Mouse (Mus musculus) ES-Bruce4 (cell line): ENCODE measurements at regions not wholly inside any gene's neighbourhood (a gene's known extent, or its start where the extent isn't known, plus 50 kb on each side); places are given as distances from the start of the nearest gene placed in this dataset.

Experiments used
- H3K27ac ChIP-seq: 2 replicates; pipeline ENCODE4 v1.5.1; 2012; ENCODE audit warnings: low read length, inconsistent platforms; ENCODE audit not compliant: insufficient read depth
- H3K27me3 ChIP-seq: 2 replicates; pipeline ENCODE4 v1.6.1; 2012; ENCODE audit warnings: mild to moderate bottlenecking, low read length, inconsistent platforms; ENCODE audit not compliant: control insufficient read depth, poor library complexity, insufficient read depth, severe bottlenecking
- H3K36me3 ChIP-seq: 2 replicates; pipeline ENCODE4 v1.6.1; 2012; ENCODE audit warnings: inconsistent platforms, mild to moderate bottlenecking, low read length, moderate library complexity; ENCODE audit not compliant: control insufficient read depth, poor library complexity, insufficient read depth, severe bottlenecking
- H3K4me1 ChIP-seq: one replicate; pipeline ENCODE4 v1.8.1; 2011; ENCODE audit warnings: low read length; ENCODE audit not compliant: control insufficient read depth, insufficient read depth
- H3K4me3 ChIP-seq: 2 replicates; pipeline ENCODE4 v1.5.1; 2011; ENCODE audit warnings: low read depth, mild to moderate bottlenecking, low read length
- H3K9ac ChIP-seq: 2 replicates; pipeline ENCODE4 v1.6.1; 2012; ENCODE audit warnings: low read depth, mild to moderate bottlenecking, inconsistent platforms; ENCODE audit not compliant: poor library complexity, severe bottlenecking
- H3K9me3 ChIP-seq: replicated peaks from 2 replicates; pipeline ENCODE4 v1.6.1; 2012; ENCODE audit warnings: mild to moderate bottlenecking, low read length, inconsistent platforms; ENCODE audit not compliant: control insufficient read depth, poor library complexity, insufficient read depth, severe bottlenecking
- CTCF ChIP-seq: IDR thresholded peaks from one replicate; pipeline ENCODE4 v1.8.1; 2011; ENCODE audit warnings: low read depth, low read length
- EP300 ChIP-seq: IDR thresholded peaks from 2 replicates; pipeline ENCODE4 v1.6.1; 2011; ENCODE audit warnings: low read depth, low read length; ENCODE audit not compliant: insufficient read depth
- POLR2A ChIP-seq: IDR thresholded peaks from one replicate; pipeline ENCODE4 v1.8.1; 2011; ENCODE audit warnings: low read length; ENCODE audit not compliant: insufficient read depth

GRCm38 (mm10) chr13:72400677-72401076 lies 227.9 kb upstream of the Irx2 start:
- H3K27ac ChIP-seq = no peak overlapping the region

GRCm38 (mm10) chr13:72409238-72409965 lies 219.2 kb upstream of the Irx2 start:
- no peaks in the 10 kb centered on the region for H3K36me3 ChIP-seq
- H3K27ac ChIP-seq = no peak overlapping the region
- no peak overlapping the region for H3K9ac ChIP-seq
- no peaks in the 10 kb centered on the region for H3K4me1 ChIP-seq
- no peak overlapping the region for H3K4me3 ChIP-seq
- H3K27me3 ChIP-seq = no peaks in the 10 kb centered on the region
- no peaks in the 10 kb centered on the region for H3K9me3 ChIP-seq
- TF ChIP-seq EP300 (no peak), CTCF (no peak), POLR2A (no peak)

More at GRCm38 (mm10) chr13:72400677-72401076, 227.9 kb upstream of the Irx2 start:
- no peaks in the 10 kb centered on the region for H3K36me3 ChIP-seq
- TF ChIP-seq CTCF = no peak
- no peak for TF ChIP-seq POLR2A
- TF ChIP-seq EP300 = no peak
- no peak overlapping the region for H3K4me3 ChIP-seq
- no peak overlapping the region for H3K9ac ChIP-seq
- no peaks in the 10 kb centered on the region for H3K4me1 ChIP-seq
- no peaks in the 10 kb centered on the region for H3K9me3 ChIP-seq
- H3K27me3 ChIP-seq = no peaks in the 10 kb centered on the region

- Histone ChIP-seq H3K4me3 (no peak overlapping the region), H3K9ac (no peak overlapping the region), H3K9me3 (no peaks in the 10 kb centered on the region), H3K27ac (no peak overlapping the region), H3K4me1 (no peaks in the 10 kb centered on the region), H3K27me3 (no peaks in the 10 kb centered on the region), H3K36me3 (no peaks in the 10 kb centered on the region)
- TF ChIP-seq CTCF = no peak
- no peak for TF ChIP-seq POLR2A
- TF ChIP-seq EP300 = no peak
These were observed 216.0 kb upstream of the Irx2 start for GRCm38 (mm10) chr13:72412656-72413055.

GRCm38 (mm10) chr13:72416981-72417380 lies 211.6 kb upstream of the Irx2 start:
- no peaks in the 10 kb centered on the region for H3K9me3 ChIP-seq
- H3K4me1 ChIP-seq = no peaks in the 10 kb centered on the region
- H3K27ac ChIP-seq = no peak overlapping the region
- no peak overlapping the region for H3K4me3 ChIP-seq
- H3K36me3 ChIP-seq = no peaks in the 10 kb centered on the region
- no peaks in the 10 kb centered on the region for H3K27me3 ChIP-seq
- TF ChIP-seq EP300 (no peak), POLR2A (no peak), CTCF (no peak)
- no peak overlapping the region for H3K9ac ChIP-seq

GRCm38 (mm10) chr13:72417816-72418215 lies 210.8 kb upstream of the Irx2 start:
- Histone ChIP-seq H3K36me3 (no peaks in the 10 kb centered on the region), H3K4me1 (no peaks in the 10 kb centered on the region), H3K27me3 (no peaks in the 10 kb centered on the region), H3K27ac (no peak overlapping the region), H3K4me3 (no peak overlapping the region), H3K9ac (no peak overlapping the region), H3K9me3 (no peaks in the 10 kb centered on the region)
- no peak for TF ChIP-seq POLR2A
- no peak for TF ChIP-seq EP300

- Histone ChIP-seq H3K4me3 (no peak overlapping the region), H3K36me3 (no peaks in the 10 kb centered on the region), H3K27me3 (no peaks in the 10 kb centered on the region), H3K4me1 (no peaks in the 10 kb centered on the region), H3K27ac (no peak overlapping the region), H3K9ac (no peak overlapping the region), H3K9me3 (no peaks in the 10 kb centered on the region)
- TF ChIP-seq EP300 = no peak
- TF ChIP-seq POLR2A = no peak
- TF ChIP-seq CTCF = no peak
These were observed 210.3 kb upstream of the Irx2 start for GRCm38 (mm10) chr13:72418285-72418684.
